Mouse (Mus musculus) liver, adult 2 months (tissue): ENCODE measurements around the gene Jmjd4.

ENCODE experiments used
- CTCF ChIP-seq: fragments of 200-500 bp; IDR thresholded peaks from 2 replicates; pipeline ENCODE4 v1.5.1; 2011; ENCODE audit warnings: low read depth, low read length, control low read depth
- POLR2A ChIP-seq: fragments of 200-500 bp; IDR thresholded peaks from 2 replicates; pipeline ENCODE4 v1.6.1; 2011; ENCODE audit warnings: low read length, control low read depth; ENCODE audit not compliant: insufficient read depth; ENCODE audit errors: extremely low read depth

DNA sequence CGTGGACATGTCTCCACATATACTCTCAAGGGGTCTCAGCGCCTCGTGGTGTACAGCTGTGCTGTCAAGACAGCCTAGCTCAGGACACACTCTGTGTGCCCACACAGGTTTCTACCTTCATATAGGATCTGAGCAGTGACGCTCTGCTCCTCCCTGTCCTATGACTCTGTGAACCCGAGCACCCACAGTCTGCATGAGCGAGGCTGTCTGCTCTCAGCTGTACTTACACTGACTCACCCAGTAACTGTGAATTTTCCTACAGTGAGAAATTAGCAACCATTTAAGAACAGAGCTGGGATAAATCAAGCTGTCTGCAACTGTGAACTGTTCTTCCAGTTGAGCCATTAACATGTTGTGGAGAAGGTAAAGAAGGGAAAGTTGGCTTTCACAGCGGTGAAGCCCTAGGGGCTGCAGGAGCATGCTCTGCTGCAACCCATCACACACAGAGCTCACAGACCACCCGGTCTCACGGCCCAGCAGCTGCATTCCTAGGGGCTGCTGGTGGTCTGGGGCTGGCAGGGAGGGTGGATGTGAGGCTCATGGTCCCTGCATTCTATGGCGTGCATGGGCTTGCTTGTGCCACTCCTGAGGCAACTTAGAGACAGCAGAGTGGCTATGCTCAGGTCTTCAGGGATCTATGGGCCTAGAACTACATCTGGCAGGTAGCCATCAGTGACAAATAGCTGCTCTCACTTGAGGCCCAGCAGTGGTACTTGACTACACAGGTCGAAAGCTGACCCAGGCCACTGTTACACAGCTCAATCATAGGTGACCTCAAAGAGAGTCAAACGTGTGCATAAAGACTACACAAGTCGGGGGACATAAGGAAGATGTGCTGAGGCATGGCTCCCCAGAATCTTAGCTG, 36.6 kb upstream of the Jmjd4 start:
- TF ChIP-seq POLR2A, result no peak
- no peak for TF ChIP-seq CTCF
